Mouse (Mus musculus): ENCODE measurements around the gene Isg20l2.

GRCm38 (mm10) chr3:87972203-87972664 is 42.1 kb downstream of the Isg20l2 start:
- TF ChIP-seq TAL1 (IDR thresholded peaks at IDR 0.05; ENCODE audit: low read length): no peak
- TF ChIP-seq GATA1 (IDR thresholded peaks at IDR 0.05; ENCODE audit: low read length): no peak
